Mouse (Mus musculus): Measurements from ENCODE around the gene C2cd3. TPM values are rescaled to one million over a fixed set of nuclear protein-coding genes. Genes with fewer than 3 reads are reported as not detected.
"Not testable (repeated sequence)": the region's sequence is repeated elsewhere in the genome, so short reads cannot be mapped to it uniquely, and the experiment has no call there.

Gene C2cd3
- polyA plus RNA-seq, 1 experiment from 2014 or later, result 13.2 TPM

GRCm38 (mm10) chr7:100472777-100473176 is 100.7 kb downstream of the C2cd3 start, which contains the start of gene Ucp3:
Gene Ucp3, plus strand, starts transcription at chr7:100472990.
- no peak within 1 kb of the TSS for H3K4me3 ChIP-seq (ENCODE audit: low read length)
- 86% methylated on average over 6 of the region's 6 CpGs for WGBS
- H3K4me1 ChIP-seq (ENCODE audit: control insufficient read depth, insufficient read depth, low read depth, low read length), result no peaks in the 10 kb centered on the region
- ATAC-seq, result no peak
- no peak within 1 kb of the TSS for H3K9ac ChIP-seq (ENCODE audit: low read depth, low read length)
- no peak within 1 kb of the TSS for H3K27ac ChIP-seq (ENCODE audit: low read depth, low read length)
- H3K36me3 ChIP-seq (ENCODE audit: control insufficient read depth, insufficient read depth, low read length), result peaks cover 6% of the 10 kb centered on the region; the same call in 1 of the 2 replicates
- no peaks in the 10 kb centered on the region for H3K27me3 ChIP-seq (replicated peaks; ENCODE audit: control insufficient read depth, insufficient read depth, low read length)
- H3K9me3 ChIP-seq (ENCODE audit: control insufficient read depth, low read length), result no peaks in the 10 kb centered on the region
- H3K4me2 ChIP-seq (ENCODE audit: low read length), result no peak within 1 kb of the TSS

GRCm38 (mm10) chr7:100473846-100474454 is 101.9 kb downstream of the C2cd3 start:
- Histone ChIP-seq H3K4me1 (ENCODE audit: control insufficient read depth, insufficient read depth, low read depth, low read length) (no peaks in the 10 kb centered on the region), H3K27ac (ENCODE audit: low read depth, low read length) (no peak overlapping the region), H3K27me3 (replicated peaks; ENCODE audit: control insufficient read depth, insufficient read depth, low read length) (no peaks in the 10 kb centered on the region), H3K36me3 (ENCODE audit: control insufficient read depth, insufficient read depth, low read length) (peaks cover 6% of the 10 kb centered on the region; the same call in 1 of the 2 replicates), H3K9me3 (ENCODE audit: control insufficient read depth, low read length) (no peaks in the 10 kb centered on the region), H3K9ac (ENCODE audit: low read depth, low read length) (no peak overlapping the region), H3K4me3 (ENCODE audit: low read length) (no peak overlapping the region), H3K4me2 (ENCODE audit: low read length) (no peak overlapping the region)
- no peak for ATAC-seq
- 88% methylated on average over 9 of the region's 9 CpGs for WGBS

- H3K4me1 ChIP-seq (ENCODE audit: control insufficient read depth, insufficient read depth, low read depth, low read length), result no peaks in the 10 kb centered on the region
- ATAC-seq, result no peak
- no peak overlapping the region for H3K9ac ChIP-seq (ENCODE audit: low read depth, low read length)
- no peak overlapping the region for H3K27ac ChIP-seq (ENCODE audit: low read depth, low read length)
- no peaks in the 10 kb centered on the region for H3K9me3 ChIP-seq (ENCODE audit: control insufficient read depth, low read length)
- H3K36me3 ChIP-seq (ENCODE audit: control insufficient read depth, insufficient read depth, low read length), result peaks cover 6% of the 10 kb centered on the region; the same call in 1 of the 2 replicates
- H3K4me3 ChIP-seq (ENCODE audit: low read length), result no peak overlapping the region
- 39% methylated on average over 1 of the region's 1 CpGs for WGBS
- no peak overlapping the region for H3K4me2 ChIP-seq (ENCODE audit: low read length)
- no peaks in the 10 kb centered on the region for H3K27me3 ChIP-seq (replicated peaks; ENCODE audit: control insufficient read depth, insufficient read depth, low read length)
Observed at GRCm38 (mm10) chr7:100474680-100475079, 102.6 kb downstream of the C2cd3 start.

- ATAC-seq, result peak; percentile 24; the same call in 1 of the 2 replicates
- Histone ChIP-seq H3K4me3 (ENCODE audit: low read length) (no peak overlapping the region), H3K27ac (ENCODE audit: low read depth, low read length) (no peak overlapping the region), H3K4me1 (ENCODE audit: control insufficient read depth, insufficient read depth, low read depth, low read length) (no peaks in the 10 kb centered on the region), H3K36me3 (ENCODE audit: control insufficient read depth, insufficient read depth, low read length) (no peaks in the 10 kb centered on the region), H3K4me2 (ENCODE audit: low read length) (no peak overlapping the region), H3K9me3 (ENCODE audit: control insufficient read depth, low read length) (no peaks in the 10 kb centered on the region), H3K27me3 (replicated peaks; ENCODE audit: control insufficient read depth, insufficient read depth, low read length) (no peaks in the 10 kb centered on the region), H3K9ac (ENCODE audit: low read depth, low read length) (no peak overlapping the region)
- WGBS, result 74% methylated on average over 20 of the region's 20 CpGs
Observed at GRCm38 (mm10) chr7:100479100-100479822, 107.2 kb downstream of the C2cd3 start.

GRCm38 (mm10) chr7:100479823-100480164 is 107.8 kb downstream of the C2cd3 start:
- Histone ChIP-seq H3K4me3 (ENCODE audit: low read length) (no peak overlapping the region), H3K9me3 (ENCODE audit: control insufficient read depth, low read length) (no peaks in the 10 kb centered on the region), H3K27me3 (replicated peaks; ENCODE audit: control insufficient read depth, insufficient read depth, low read length) (no peaks in the 10 kb centered on the region), H3K27ac (ENCODE audit: low read depth, low read length) (no peak overlapping the region), H3K4me2 (ENCODE audit: low read length) (no peak overlapping the region), H3K9ac (ENCODE audit: low read depth, low read length) (no peak overlapping the region), H3K4me1 (ENCODE audit: control insufficient read depth, insufficient read depth, low read depth, low read length) (no peaks in the 10 kb centered on the region), H3K36me3 (ENCODE audit: control insufficient read depth, insufficient read depth, low read length) (no peaks in the 10 kb centered on the region)
- ATAC-seq, result 0 out of 2 replicates have a peak, but pooled peaks have one; percentile 14
- 64% methylated on average over 15 of the region's 15 CpGs for WGBS

- no peak overlapping the region for H3K4me3 ChIP-seq (ENCODE audit: low read length)
- H3K27me3 ChIP-seq (replicated peaks; ENCODE audit: control insufficient read depth, insufficient read depth, low read length), result no peaks in the 10 kb centered on the region
- no peak overlapping the region for H3K4me2 ChIP-seq (ENCODE audit: low read length)
- no peaks in the 10 kb centered on the region for H3K4me1 ChIP-seq (ENCODE audit: control insufficient read depth, insufficient read depth, low read depth, low read length)
- H3K36me3 ChIP-seq (ENCODE audit: control insufficient read depth, insufficient read depth, low read length), result no peaks in the 10 kb centered on the region
- 84% methylated on average over 17 of the region's 17 CpGs for WGBS
- no peak for ATAC-seq
- H3K27ac ChIP-seq (ENCODE audit: low read depth, low read length), result no peak overlapping the region
- no peaks in the 10 kb centered on the region for H3K9me3 ChIP-seq (ENCODE audit: control insufficient read depth, low read length)
- no peak overlapping the region for H3K9ac ChIP-seq (ENCODE audit: low read depth, low read length)
Observed at GRCm38 (mm10) chr7:100480175-100480574, 108.1 kb downstream of the C2cd3 start.

GRCm38 (mm10) chr7:100482046-100482445 is 110.0 kb downstream of the C2cd3 start:
- H3K9ac ChIP-seq (ENCODE audit: low read depth, low read length); H3K4me2 ChIP-seq (ENCODE audit: low read length); H3K36me3 ChIP-seq (ENCODE audit: control insufficient read depth, insufficient read depth, low read length); ATAC-seq; H3K4me1 ChIP-seq (ENCODE audit: control insufficient read depth, insufficient read depth, low read depth, low read length); H3K4me3 ChIP-seq (ENCODE audit: low read length); H3K27ac ChIP-seq (ENCODE audit: low read depth, low read length); H3K9me3 ChIP-seq (ENCODE audit: control insufficient read depth, low read length); H3K27me3 ChIP-seq (replicated peaks; ENCODE audit: control insufficient read depth, insufficient read depth, low read length): not testable (repeated sequence)
- 94% methylated on average over 2 of the region's 2 CpGs for WGBS

GRCm38 (mm10) chr7:100484493-100484892 is 112.5 kb downstream of the C2cd3 start:
- WGBS, result 89% methylated on average over 5 of the region's 5 CpGs
- no peaks in the 10 kb centered on the region for H3K36me3 ChIP-seq (ENCODE audit: control insufficient read depth, insufficient read depth, low read length)
- H3K27me3 ChIP-seq (replicated peaks; ENCODE audit: control insufficient read depth, insufficient read depth, low read length), result no peaks in the 10 kb centered on the region
- no peak overlapping the region for H3K27ac ChIP-seq (ENCODE audit: low read depth, low read length)
- H3K4me3 ChIP-seq (ENCODE audit: low read length), result no peak overlapping the region
- H3K4me2 ChIP-seq (ENCODE audit: low read length), result no peak overlapping the region
- H3K9me3 ChIP-seq (ENCODE audit: control insufficient read depth, low read length), result no peaks in the 10 kb centered on the region
- no peaks in the 10 kb centered on the region for H3K4me1 ChIP-seq (ENCODE audit: control insufficient read depth, insufficient read depth, low read depth, low read length)
- H3K9ac ChIP-seq (ENCODE audit: low read depth, low read length), result no peak overlapping the region
- no peak for ATAC-seq

- Histone ChIP-seq H3K36me3 (ENCODE audit: control insufficient read depth, insufficient read depth, low read length) (no peaks in the 10 kb centered on the region), H3K4me3 (ENCODE audit: low read length) (no peak overlapping the region), H3K9me3 (ENCODE audit: control insufficient read depth, low read length) (no peaks in the 10 kb centered on the region), H3K4me1 (ENCODE audit: control insufficient read depth, insufficient read depth, low read depth, low read length) (no peaks in the 10 kb centered on the region), H3K27ac (ENCODE audit: low read depth, low read length) (no peak overlapping the region), H3K4me2 (ENCODE audit: low read length) (no peak overlapping the region), H3K9ac (ENCODE audit: low read depth, low read length) (no peak overlapping the region), H3K27me3 (replicated peaks; ENCODE audit: control insufficient read depth, insufficient read depth, low read length) (no peaks in the 10 kb centered on the region)
- 70% methylated on average over 2 of the region's 2 CpGs for WGBS
- ATAC-seq, result no peak
Observed at GRCm38 (mm10) chr7:100487301-100487700, 115.3 kb downstream of the C2cd3 start.
